Mouse (Mus musculus) neural tube, embryonic 15.5 days (tissue): ENCODE data around the gene Efnb1. TPM values are rescaled to one million over a fixed set of nuclear protein-coding genes. Genes with fewer than 3 reads are reported as not detected.
A peak's percentile ranks its signal among the peaks of the same experiment; 100 is the strongest.

Experiments used
- ATAC-seq: fragments of 200-750 bp; cut with Nextera tagmentation; 2 replicates; pipeline ENCODE4 v1.8.0; 2017; ENCODE audit warnings: mild to moderate bottlenecking, moderate TSS enrichment, moderate library complexity; ENCODE audit not compliant: low FRiP score
- H3K27ac ChIP-seq: fragments of 300-500 bp; sonication (generic); replicated peaks from 2 replicates; pipeline ENCODE4 v1.5.1; 2015; ENCODE audit warnings: mild to moderate bottlenecking, inconsistent platforms
- H3K27me3 ChIP-seq: fragments of 300-500 bp; sonication (generic); replicated peaks from 2 replicates; pipeline ENCODE4 v1.6.1; 2015; ENCODE audit warnings: inconsistent platforms
- H3K36me3 ChIP-seq: fragments of 300-500 bp; sonication (generic); 2 replicates; pipeline ENCODE4 v1.6.1; 2015; ENCODE audit warnings: inconsistent platforms
- H3K4me1 ChIP-seq: fragments of 300-500 bp; sonication (generic); 2 replicates; pipeline ENCODE4 v1.6.1; 2015; ENCODE audit warnings: inconsistent platforms
- H3K4me2 ChIP-seq: fragments of 300-500 bp; sonication (generic); 2 replicates; pipeline ENCODE4 v1.6.1; 2015; ENCODE audit warnings: inconsistent platforms, mild to moderate bottlenecking, moderate library complexity
- H3K4me3 ChIP-seq: fragments of 300-500 bp; sonication (generic); replicated peaks from 2 replicates; pipeline ENCODE4 v1.5.1; 2015; ENCODE audit warnings: mild to moderate bottlenecking, inconsistent platforms
- H3K9ac ChIP-seq: fragments of 300-500 bp; sonication (generic); replicated peaks from 2 replicates; pipeline ENCODE4 v1.6.1; 2015; ENCODE audit warnings: mild to moderate bottlenecking, inconsistent platforms
- H3K9me3 ChIP-seq: fragments of 300-500 bp; sonication (generic); replicated peaks from 2 replicates; pipeline ENCODE4 v1.6.1; 2016; ENCODE audit warnings: inconsistent platforms
- WGBS: fragments of 180-500 bp; shearing (Covaris S2); methylation state at CpG from one replicate; pipeline ENCODE4 v1.1.7; 2015; ENCODE audit warnings: mixed read lengths; 5-methylcytosine and 5-hydroxymethylcytosine counted together
- polyA plus RNA-seq: library from polyadenylated mRNA; unstranded; fragments of >200 nt; fragmentation: Nextera tagmentation; extraction: Ambion mirVana; gene quantifications from 2 replicates; pipeline ENCODE4 v1.2.1, GENCODE M21; 2015

Efnb1 gene
- polyA plus RNA-seq, 1 experiment from 2014 or later = 19.4 TPM

GRCm38 (mm10) chrX:99141900-99142299 lies 6.0 kb downstream of the Efnb1 start:
- H3K27me3 ChIP-seq = peaks cover 7% of the 10 kb centered on the region
- H3K36me3 ChIP-seq = no peaks in the 10 kb centered on the region; the same call in 1 of the 2 replicates
- H3K4me2 ChIP-seq = peak overlapping the region; percentile 70; the same call in 1 of the 2 replicates
- H3K9me3 ChIP-seq = no peaks in the 10 kb centered on the region
- H3K9ac ChIP-seq = no peak overlapping the region
- no peak for ATAC-seq
- H3K4me3 ChIP-seq = no peak overlapping the region
- H3K4me1 ChIP-seq = peaks cover 39% of the 10 kb centered on the region
- H3K27ac ChIP-seq = no peak overlapping the region

- H3K9ac ChIP-seq = no peak overlapping the region
- H3K36me3 ChIP-seq = peaks cover 6% of the 10 kb centered on the region; the same call in 1 of the 2 replicates
- no peaks in the 10 kb centered on the region for H3K9me3 ChIP-seq
- H3K4me2 ChIP-seq = no peak overlapping the region
- peaks cover 29% of the 10 kb centered on the region for H3K4me1 ChIP-seq
- no peak overlapping the region for H3K27ac ChIP-seq
- no peak overlapping the region for H3K4me3 ChIP-seq
- H3K27me3 ChIP-seq = peaks cover 9% of the 10 kb centered on the region
- WGBS = 77% methylated on average over 7 of the region's 7 CpGs
- no peak for ATAC-seq
Measured at GRCm38 (mm10) chrX:99145561-99145960, 9.6 kb downstream of the Efnb1 start.

- Histone ChIP-seq H3K4me3 (no peak overlapping the region), H3K36me3 (peaks cover 6% of the 10 kb centered on the region; the same call in 1 of the 2 replicates), H3K4me1 (peaks cover 7% of the 10 kb centered on the region; the same call in 1 of the 2 replicates), H3K9ac (no peak overlapping the region), H3K27ac (no peak overlapping the region), H3K4me2 (no peak overlapping the region), H3K9me3 (no peaks in the 10 kb centered on the region), H3K27me3 (peaks cover 13% of the 10 kb centered on the region)
- WGBS = 42% methylated on average over 11 of the region's 11 CpGs
- peak; percentile 33; the same call in 1 of the 2 replicates for ATAC-seq
Measured at GRCm38 (mm10) chrX:99148061-99148905, 12.4 kb downstream of the Efnb1 start.

GRCm38 (mm10) chrX:99149047-99149446 lies 13.1 kb downstream of the Efnb1 start:
- Histone ChIP-seq H3K9ac (no peak overlapping the region), H3K4me1 (peaks cover 7% of the 10 kb centered on the region; the same call in 1 of the 2 replicates), H3K4me2 (no peak overlapping the region), H3K36me3 (peaks cover 6% of the 10 kb centered on the region; the same call in 1 of the 2 replicates), H3K4me3 (no peak overlapping the region), H3K9me3 (no peaks in the 10 kb centered on the region), H3K27me3 (peaks cover 16% of the 10 kb centered on the region), H3K27ac (no peak overlapping the region)
- ATAC-seq = no peak
- 68% methylated on average over 7 of the region's 7 CpGs for WGBS

- no peak overlapping the region for H3K27ac ChIP-seq
- H3K27me3 ChIP-seq = peaks cover 19% of the 10 kb centered on the region
- ATAC-seq = no peak
- H3K4me2 ChIP-seq = no peak overlapping the region
- no peaks in the 10 kb centered on the region for H3K9me3 ChIP-seq
- WGBS = 68% methylated on average over 2 of the region's 2 CpGs
- H3K36me3 ChIP-seq = peaks cover 6% of the 10 kb centered on the region; the same call in 1 of the 2 replicates
- H3K4me3 ChIP-seq = no peak overlapping the region
- no peak overlapping the region for H3K9ac ChIP-seq
- peaks cover 7% of the 10 kb centered on the region; the same call in 1 of the 2 replicates for H3K4me1 ChIP-seq
Measured at GRCm38 (mm10) chrX:99149900-99150299, 14.0 kb downstream of the Efnb1 start.

GRCm38 (mm10) chrX:99150712-99151111 lies 14.8 kb downstream of the Efnb1 start:
- Histone ChIP-seq H3K27ac (no peak overlapping the region), H3K4me1 (peaks cover 7% of the 10 kb centered on the region; the same call in 1 of the 2 replicates), H3K36me3 (peaks cover 6% of the 10 kb centered on the region; the same call in 1 of the 2 replicates), H3K4me2 (no peak overlapping the region), H3K9ac (no peak overlapping the region), H3K27me3 (peaks cover 18% of the 10 kb centered on the region), H3K4me3 (no peak overlapping the region), H3K9me3 (no peaks in the 10 kb centered on the region)
- WGBS = 71% methylated on average over 3 of the region's 3 CpGs
- no peak for ATAC-seq

- Histone ChIP-seq H3K36me3 (peaks cover 6% of the 10 kb centered on the region; the same call in 1 of the 2 replicates), H3K4me3 (no peak overlapping the region), H3K4me1 (peaks cover 7% of the 10 kb centered on the region; the same call in 1 of the 2 replicates), H3K4me2 (no peak overlapping the region), H3K27me3 (peaks cover 18% of the 10 kb centered on the region), H3K9ac (no peak overlapping the region), H3K27ac (no peak overlapping the region), H3K9me3 (no peaks in the 10 kb centered on the region)
- WGBS = 70% methylated on average over 4 of the region's 4 CpGs
- no peak for ATAC-seq
Measured at GRCm38 (mm10) chrX:99151434-99151833, 15.5 kb downstream of the Efnb1 start.

- H3K27me3 ChIP-seq = peaks cover 18% of the 10 kb centered on the region
- H3K4me1 ChIP-seq = peaks cover 7% of the 10 kb centered on the region; the same call in 1 of the 2 replicates
- no peak overlapping the region for H3K27ac ChIP-seq
- WGBS = 30% methylated on average over 3 of the region's 3 CpGs
- no peak overlapping the region for H3K4me3 ChIP-seq
- no peaks in the 10 kb centered on the region for H3K9me3 ChIP-seq
- no peak for ATAC-seq
- H3K36me3 ChIP-seq = 0 out of 2 replicates have a peak, but pooled peaks cover 5% of the 10 kb centered on the region
- no peak overlapping the region for H3K9ac ChIP-seq
- H3K4me2 ChIP-seq = no peak overlapping the region
Measured at GRCm38 (mm10) chrX:99152141-99152540, 16.2 kb downstream of the Efnb1 start.

- peaks cover 6% of the 10 kb centered on the region; the same call in 1 of the 2 replicates for H3K4me1 ChIP-seq
- H3K4me2 ChIP-seq = no peak overlapping the region
- no peak overlapping the region for H3K27ac ChIP-seq
- H3K4me3 ChIP-seq = no peak overlapping the region
- 31% methylated on average over 9 of the region's 9 CpGs for WGBS
- H3K27me3 ChIP-seq = peaks cover 18% of the 10 kb centered on the region
- no peaks in the 10 kb centered on the region for H3K36me3 ChIP-seq
- peak; percentile 26; the same call in 1 of the 2 replicates for ATAC-seq
- H3K9ac ChIP-seq = no peak overlapping the region
- H3K9me3 ChIP-seq = no peaks in the 10 kb centered on the region
Measured at GRCm38 (mm10) chrX:99152566-99153265, 16.8 kb downstream of the Efnb1 start.

GRCm38 (mm10) chrX:99153266-99153646 lies 17.3 kb downstream of the Efnb1 start:
- Histone ChIP-seq H3K4me2 (no peak overlapping the region), H3K9me3 (no peaks in the 10 kb centered on the region), H3K4me3 (no peak overlapping the region), H3K36me3 (no peaks in the 10 kb centered on the region), H3K27me3 (peaks cover 18% of the 10 kb centered on the region), H3K4me1 (peaks cover 3% of the 10 kb centered on the region; the same call in 1 of the 2 replicates), H3K27ac (no peak overlapping the region), H3K9ac (no peak overlapping the region)
- 20% methylated on average over 3 of the region's 3 CpGs for WGBS
- ATAC-seq = no peak

GRCm38 (mm10) chrX:99154358-99154757 lies 18.4 kb downstream of the Efnb1 start:
- no peak overlapping the region for H3K4me2 ChIP-seq
- no peak overlapping the region for H3K27ac ChIP-seq
- WGBS = 54% methylated on average over 5 of the region's 5 CpGs
- no peaks in the 10 kb centered on the region for H3K36me3 ChIP-seq
- no peaks in the 10 kb centered on the region for H3K9me3 ChIP-seq
- no peak for ATAC-seq
- H3K4me1 ChIP-seq = peaks cover 3% of the 10 kb centered on the region; the same call in 1 of the 2 replicates
- H3K4me3 ChIP-seq = no peak overlapping the region
- no peak overlapping the region for H3K9ac ChIP-seq
- H3K27me3 ChIP-seq = peaks cover 18% of the 10 kb centered on the region
